Mouse (Mus musculus) midbrain, embryonic 16.5 days (tissue): ENCODE measurements around the gene Cnih1. TPM values are rescaled to one million over a fixed set of nuclear protein-coding genes. Genes with fewer than 3 reads are reported as not detected.
A peak's percentile ranks its signal among the peaks of the same experiment; 100 is the strongest.

Experiments used
- ATAC-seq: fragments of 200-750 bp; cut with Nextera tagmentation; 2 replicates; pipeline ENCODE4 v1.8.0; 2017; ENCODE audit warnings: moderate TSS enrichment
- H3K27ac ChIP-seq: fragments of 300-500 bp; sonication (generic); 2 replicates; pipeline ENCODE4 v1.5.1; 2014; ENCODE audit warnings: mild to moderate bottlenecking, low read length, mixed read lengths
- H3K27me3 ChIP-seq: fragments of 300-500 bp; sonication (generic); 2 replicates; pipeline ENCODE4 v1.6.1; 2014; ENCODE audit warnings: low read depth, low read length, mixed read lengths; ENCODE audit not compliant: control insufficient read depth, insufficient read depth
- H3K36me3 ChIP-seq: fragments of 300-500 bp; sonication (generic); 2 replicates; pipeline ENCODE4 v1.6.1; 2014; ENCODE audit warnings: mild to moderate bottlenecking, low read length, moderate library complexity, mixed read lengths; ENCODE audit not compliant: control insufficient read depth, insufficient read depth
- H3K4me1 ChIP-seq: fragments of 300-500 bp; sonication (generic); 2 replicates; pipeline ENCODE4 v1.6.1; 2014; ENCODE audit warnings: mild to moderate bottlenecking, low read length, mixed read lengths; ENCODE audit not compliant: control insufficient read depth, insufficient read depth
- H3K4me2 ChIP-seq: fragments of 300-500 bp; sonication (generic); 2 replicates; pipeline ENCODE4 v1.6.1; 2014; ENCODE audit warnings: mild to moderate bottlenecking, low read length, mixed read lengths
- H3K4me3 ChIP-seq: fragments of 300-500 bp; sonication (generic); 2 replicates; pipeline ENCODE4 v1.5.1; 2014; ENCODE audit warnings: low read depth, mild to moderate bottlenecking, low read length, moderate library complexity, mixed read lengths
- H3K9ac ChIP-seq: fragments of 300-500 bp; sonication (generic); 2 replicates; pipeline ENCODE4 v1.6.1; 2014; ENCODE audit warnings: low read depth, low read length, mixed read lengths
- H3K9me3 ChIP-seq: fragments of 300-500 bp; sonication (generic); replicated peaks from 2 replicates; pipeline ENCODE4 v1.6.1; 2014; ENCODE audit warnings: mild to moderate bottlenecking, low read length, mixed read lengths; ENCODE audit not compliant: control insufficient read depth, poor library complexity, severe bottlenecking
- WGBS: fragments of 180-500 bp; shearing (Covaris S2); extraction: QIAGEN DNeasy Blood & Tissue Kit; methylation state at CpG from one replicate; pipeline ENCODE4 v1.1.7; 2014; 5-methylcytosine and 5-hydroxymethylcytosine counted together
- polyA plus RNA-seq: library from polyadenylated mRNA; unstranded; fragments of >200 nt; fragmentation: Nextera tagmentation; extraction: Ambion mirVana; gene quantifications from 2 replicates; pipeline ENCODE4 v1.2.1, GENCODE M21; 2015

Cnih1 gene
- polyA plus RNA-seq, 1 experiment from 2014 or later, result 184 TPM

DNA sequence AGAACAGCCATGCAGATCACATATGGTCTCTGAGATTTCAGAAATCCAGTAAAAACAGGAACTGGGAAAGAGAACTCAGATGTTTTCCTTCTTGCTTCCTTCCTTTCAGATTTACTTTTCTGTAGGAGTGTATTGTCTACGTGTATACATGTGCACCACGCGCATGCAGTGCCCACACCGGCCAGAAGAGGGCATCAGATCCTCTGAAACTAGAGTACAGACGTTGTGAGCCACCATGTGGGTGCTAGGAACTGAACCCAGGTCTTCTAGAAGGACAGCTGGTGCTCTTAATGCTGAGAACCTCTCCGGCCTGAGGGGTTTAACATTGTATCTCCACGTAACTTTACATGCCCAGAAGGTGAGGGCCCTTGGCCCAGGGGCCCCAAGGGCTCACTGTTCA is 9.0 kb downstream of the Cnih1 start:
- Histone ChIP-seq H3K4me1 (no peaks in the 10 kb centered on the region), H3K4me2 (no peak overlapping the region), H3K4me3 (no peak overlapping the region), H3K9me3 (no peaks in the 10 kb centered on the region), H3K9ac (no peak overlapping the region), H3K36me3 (peaks cover 38% of the 10 kb centered on the region), H3K27me3 (no peaks in the 10 kb centered on the region), H3K27ac (no peak overlapping the region)
- WGBS, result 95% methylated on average over 7 of the region's 7 CpGs
- no peak for ATAC-seq

DNA sequence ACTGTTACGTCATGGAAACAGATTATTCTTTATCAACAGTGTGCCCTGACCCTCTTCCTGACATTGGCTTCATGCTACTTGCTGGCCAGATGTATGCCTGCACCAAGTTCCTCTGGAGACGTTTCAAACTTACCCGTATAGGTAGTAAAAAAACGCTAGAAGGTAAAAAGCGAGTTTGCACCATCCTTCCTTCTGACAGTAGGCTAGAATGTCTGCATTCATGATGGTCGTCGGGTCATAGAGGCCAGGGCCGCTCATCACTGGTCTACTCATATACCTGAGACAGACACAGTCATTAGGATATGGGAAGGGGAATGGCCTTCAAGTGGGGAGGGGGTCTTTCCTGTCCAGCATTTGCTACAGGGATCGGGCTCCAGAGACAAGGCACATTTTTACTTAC is 9.5 kb downstream of the Cnih1 start:
- no peak overlapping the region for H3K4me2 ChIP-seq
- no peak overlapping the region for H3K4me3 ChIP-seq
- WGBS, result 98% methylated on average over 9 of the region's 9 CpGs
- H3K9me3 ChIP-seq, result no peaks in the 10 kb centered on the region
- H3K9ac ChIP-seq, result no peak overlapping the region
- peaks cover 39% of the 10 kb centered on the region for H3K36me3 ChIP-seq
- no peak for ATAC-seq
- no peaks in the 10 kb centered on the region for H3K27me3 ChIP-seq
- H3K4me1 ChIP-seq, result no peaks in the 10 kb centered on the region
- no peak overlapping the region for H3K27ac ChIP-seq

DNA sequence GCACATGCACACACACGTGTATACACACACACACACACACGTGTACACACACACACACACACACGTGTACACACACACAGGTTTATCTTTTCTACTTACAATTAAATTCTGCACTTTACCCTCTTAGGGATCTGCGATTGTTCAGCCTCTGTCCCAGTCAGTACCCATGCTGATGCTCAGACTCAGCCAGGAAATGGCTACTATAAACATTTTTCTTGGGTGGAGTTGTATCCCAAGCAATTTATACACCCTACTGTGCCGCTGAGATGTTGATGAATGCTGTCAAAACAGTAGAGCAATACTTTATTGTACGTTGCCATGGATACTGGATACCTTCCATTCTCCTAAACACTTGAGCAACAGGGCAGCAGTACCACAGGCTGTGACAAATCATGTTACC is 18.2 kb downstream of the Cnih1 start:
- H3K36me3 ChIP-seq, result peaks cover 10% of the 10 kb centered on the region

DNA sequence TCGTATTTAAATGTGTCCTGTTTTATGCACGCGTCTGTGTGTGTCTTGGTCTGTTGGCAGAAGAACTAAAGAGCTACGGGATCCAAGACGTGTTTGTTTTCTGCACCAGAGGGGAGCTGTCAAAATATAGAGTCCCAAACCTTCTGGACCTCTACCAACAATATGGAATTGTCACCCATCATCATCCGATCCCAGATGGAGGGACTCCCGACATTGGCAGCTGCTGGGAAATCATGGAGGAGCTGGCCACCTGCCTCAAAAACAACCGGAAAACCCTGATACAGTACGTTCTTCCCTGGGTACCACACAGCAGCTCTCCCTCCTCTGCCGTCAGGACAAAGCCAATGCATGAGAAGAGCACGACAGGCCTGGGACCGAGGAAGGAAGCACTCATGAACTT is 21.1 kb downstream of the Cnih1 start:
- H3K27me3 ChIP-seq, result no peaks in the 10 kb centered on the region
- H3K9me3 ChIP-seq, result no peaks in the 10 kb centered on the region
- ATAC-seq, result no peak
- H3K27ac ChIP-seq, result no peak overlapping the region
- WGBS, result 87% methylated on average over 12 of the region's 12 CpGs
- no peaks in the 10 kb centered on the region for H3K4me1 ChIP-seq
- H3K4me3 ChIP-seq, result no peak overlapping the region
- no peak overlapping the region for H3K4me2 ChIP-seq
- H3K9ac ChIP-seq, result no peak overlapping the region
- peaks cover 5% of the 10 kb centered on the region for H3K36me3 ChIP-seq

More for the DNA sequence above, 18.2 kb downstream of the Cnih1 start:
- H3K4me2 ChIP-seq, result no peak overlapping the region
- H3K4me1 ChIP-seq, result no peaks in the 10 kb centered on the region
- H3K27ac ChIP-seq, result no peak overlapping the region
- H3K9me3 ChIP-seq, result no peaks in the 10 kb centered on the region
- WGBS, result 88% methylated on average over 6 of the region's 6 CpGs
- H3K9ac ChIP-seq, result no peak overlapping the region
- no peak overlapping the region for H3K4me3 ChIP-seq
- H3K27me3 ChIP-seq, result no peaks in the 10 kb centered on the region
- ATAC-seq, result no peak

DNA sequence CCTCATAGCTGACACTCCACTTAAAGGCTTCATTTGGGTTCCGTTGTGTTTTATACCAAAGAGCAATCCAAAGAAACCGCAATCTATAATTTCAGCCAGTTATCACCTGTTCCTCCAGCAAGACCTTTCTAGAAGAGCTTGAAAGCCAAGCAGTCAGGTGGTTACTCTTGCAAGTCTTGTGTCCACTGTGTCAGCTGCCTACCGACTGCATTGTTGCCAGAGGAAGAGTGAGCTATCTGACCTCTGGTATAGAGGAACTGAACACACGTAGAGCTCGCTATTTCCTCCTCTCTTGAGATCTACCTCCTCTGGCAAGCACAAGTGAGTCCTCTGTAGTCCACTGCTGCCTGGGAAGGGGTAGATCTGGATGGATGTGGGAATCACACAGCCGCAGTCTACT is 27.0 kb downstream of the Cnih1 start:
- Histone ChIP-seq H3K9ac (peak overlapping the region; percentile 72), H3K4me2 (peak overlapping the region; percentile 92), H3K27ac (no peak overlapping the region), H3K36me3 (no peaks in the 10 kb centered on the region), H3K9me3 (no peaks in the 10 kb centered on the region; the same call in 1 of the 2 replicates), H3K4me3 (peak overlapping the region; percentile 81), H3K27me3 (no peaks in the 10 kb centered on the region), H3K4me1 (peaks cover 6% of the 10 kb centered on the region; the same call in 1 of the 2 replicates)
- ATAC-seq, result no peak
- WGBS, result 43% methylated on average over 6 of the region's 6 CpGs

DNA sequence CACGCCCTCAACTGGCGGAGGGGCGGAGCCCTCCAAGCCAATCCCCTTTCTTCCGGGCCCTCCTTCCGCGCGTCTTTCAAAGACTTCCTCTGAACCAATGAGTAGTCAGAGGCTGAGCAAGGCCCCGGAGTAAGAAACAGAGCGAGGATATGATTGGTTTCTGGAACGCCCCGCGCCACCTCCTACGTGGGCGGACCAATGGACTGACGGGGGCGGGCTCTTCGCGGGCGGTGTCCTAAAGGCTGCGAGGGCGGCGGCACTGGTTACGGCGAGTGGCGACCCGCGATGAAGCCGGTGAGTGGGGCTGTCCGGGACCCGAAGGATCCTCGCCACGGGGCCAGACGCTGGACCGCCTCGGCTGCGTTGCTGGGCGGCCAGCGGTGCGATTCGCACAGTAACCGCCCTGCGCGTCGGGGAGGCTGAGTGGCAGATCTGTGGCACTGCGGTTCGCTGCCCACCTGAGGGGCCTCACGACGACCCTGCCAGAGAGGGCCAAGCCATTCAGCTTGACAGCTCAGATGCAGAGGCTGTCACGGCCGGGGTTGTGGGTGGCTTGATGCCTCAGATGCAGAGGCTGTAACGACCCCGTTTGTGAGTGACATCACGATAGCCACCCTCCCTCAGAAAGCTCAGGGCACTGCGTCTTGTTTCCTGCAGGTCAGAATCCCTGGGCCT is 27.7 kb downstream of the Cnih1 start, which contains the start of gene Cdkn3:
Gene Cdkn3, plus strand, starts transcription at position 187 of the 675 bp plus-strand sequence.
- Histone ChIP-seq H3K4me1 (peaks cover 6% of the 10 kb centered on the region; the same call in 1 of the 2 replicates), H3K27ac (no peak within 1 kb of the TSS), H3K9ac (peak within 1 kb of the TSS; percentile 72), H3K9me3 (no peaks in the 10 kb centered on the region; the same call in 1 of the 2 replicates), H3K27me3 (no peaks in the 10 kb centered on the region), H3K4me3 (peak within 1 kb of the TSS; percentile 81), H3K4me2 (peak within 1 kb of the TSS; percentile 92), H3K36me3 (no peaks in the 10 kb centered on the region)
- peak; percentile 100 for ATAC-seq
- under 1% methylated on average over 49 of the region's 54 CpGs for WGBS

DNA sequence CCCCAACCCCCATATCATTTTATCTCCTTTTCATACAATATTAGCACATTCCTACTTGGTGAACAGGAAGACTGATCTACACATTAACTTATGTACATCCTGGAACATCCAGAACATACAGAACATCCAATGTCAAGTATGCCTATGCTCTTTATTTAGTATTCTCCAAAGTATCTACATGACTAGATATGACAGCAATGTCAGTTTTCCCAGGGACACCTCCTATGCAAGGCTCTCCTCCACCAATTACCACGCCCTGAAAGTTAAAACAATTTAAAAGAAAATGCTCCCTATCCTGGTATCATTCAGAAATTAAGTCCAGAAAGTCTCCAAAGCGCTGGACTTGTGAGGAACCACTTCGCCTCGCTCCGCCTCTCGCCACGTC is 28.2 kb downstream of the Cnih1 start:
- Histone ChIP-seq H3K27ac (no peak overlapping the region), H3K4me3 (peak overlapping the region; percentile 81), H3K4me2 (peak overlapping the region; percentile 92), H3K9me3 (no peaks in the 10 kb centered on the region; the same call in 1 of the 2 replicates), H3K9ac (no peak overlapping the region), H3K27me3 (no peaks in the 10 kb centered on the region), H3K4me1 (peaks cover 6% of the 10 kb centered on the region; the same call in 1 of the 2 replicates), H3K36me3 (no peaks in the 10 kb centered on the region)
- WGBS, result 2% methylated on average over 7 of the region's 7 CpGs
- no peak; the same call in 1 of the 2 replicates for ATAC-seq

DNA sequence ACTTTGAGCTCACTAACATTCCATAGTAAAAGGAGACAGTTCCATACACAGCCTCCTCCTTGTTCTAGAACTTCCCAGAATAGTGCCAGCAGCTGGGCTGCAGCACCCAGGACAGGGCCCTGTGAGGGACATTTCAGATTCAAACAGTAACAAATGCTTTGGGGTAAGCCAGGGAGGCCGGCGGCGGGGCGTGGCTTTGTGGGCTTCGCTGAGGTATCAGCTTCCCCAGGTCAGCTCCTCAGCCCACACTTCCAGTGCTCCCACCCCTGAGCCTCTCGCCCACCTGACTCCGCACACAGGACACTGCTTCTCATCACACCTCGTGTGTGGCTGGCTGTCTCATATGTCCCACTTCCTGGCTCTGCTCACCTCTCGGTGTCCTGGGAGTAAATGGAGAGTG is 30.5 kb downstream of the Cnih1 start:
- H3K4me1 ChIP-seq, result peaks cover 6% of the 10 kb centered on the region; the same call in 1 of the 2 replicates
- H3K9ac ChIP-seq, result no peak overlapping the region
- H3K36me3 ChIP-seq, result no peaks in the 10 kb centered on the region
- no peaks in the 10 kb centered on the region for H3K27me3 ChIP-seq
- no peaks in the 10 kb centered on the region; the same call in 1 of the 2 replicates for H3K9me3 ChIP-seq
- WGBS, result 69% methylated on average over 9 of the region's 9 CpGs
- no peak overlapping the region for H3K4me2 ChIP-seq
- H3K4me3 ChIP-seq, result no peak overlapping the region
- H3K27ac ChIP-seq, result no peak overlapping the region
- ATAC-seq, result no peak

DNA sequence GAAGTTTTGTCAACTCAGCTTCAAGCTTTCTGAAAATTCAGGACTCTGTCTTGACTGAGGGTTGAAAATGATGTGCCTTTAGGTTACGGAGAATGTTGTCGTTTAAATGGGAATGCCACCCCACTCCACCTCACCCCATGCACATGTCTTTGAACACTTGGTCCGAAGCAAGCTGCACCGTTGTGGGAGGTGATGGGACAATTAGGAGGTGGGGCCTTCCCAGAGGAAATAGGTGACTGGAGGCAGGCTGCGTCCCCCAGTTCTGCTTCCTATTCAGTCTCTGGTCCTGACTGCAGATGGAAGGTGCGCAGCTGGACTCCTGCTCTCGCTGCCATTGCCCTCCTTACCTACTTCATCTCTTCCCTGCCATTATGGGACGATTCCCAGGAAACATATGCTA is 32.4 kb downstream of the Cnih1 start:
- Histone ChIP-seq H3K9ac (no peak overlapping the region), H3K9me3 (no peaks in the 10 kb centered on the region; the same call in 1 of the 2 replicates), H3K27me3 (no peaks in the 10 kb centered on the region), H3K36me3 (no peaks in the 10 kb centered on the region), H3K4me1 (peaks cover 1% of the 10 kb centered on the region; the same call in 1 of the 2 replicates), H3K27ac (no peak overlapping the region), H3K4me2 (no peak overlapping the region), H3K4me3 (no peak overlapping the region)
- ATAC-seq, result no peak
- WGBS, result 97% methylated on average over 8 of the region's 8 CpGs
